Mouse (Mus musculus): Measurements from ENCODE around the gene Atg10.

- TF ChIP-seq ZC3H11A (IDR thresholded peaks at IDR 0.05; ENCODE audit: borderline replicate concordance, low read depth, low read length) (no peak), MAFK (IDR thresholded peaks at IDR 0.05; ENCODE audit: insufficient read depth, low read depth, low read length) (no peak), HCFC1 (IDR thresholded peaks at IDR 0.05; ENCODE audit: borderline replicate concordance, insufficient read depth, low read length) (no peak)
Observed at GRCm38 (mm10) chr13:91060871-91061270, 162.9 kb downstream of the Atg10 start.

Measured in ES-E14 (cell line).